Mouse (Mus musculus): ENCODE data around the gene Ascl4.
A peak's percentile ranks its signal among the peaks of the same experiment; 100 is the strongest.

Gene Ascl4

GRCm38 (mm10) chr10:85969894-85970620, 42.6 kb downstream of the Ascl4 start:
- no peak for DNase-seq

- no peak for DNase-seq
These were observed 44.3 kb downstream of the Ascl4 start for GRCm38 (mm10) chr10:85971826-85972225.

GRCm38 (mm10) chr10:85972915-85973314, 45.4 kb downstream of the Ascl4 start:
- DNase-seq: peak; percentile 16

GRCm38 (mm10) chr10:85989412-85990115, 62.1 kb downstream of the Ascl4 start:
- DNase-seq: no peak

- DNase-seq: no peak
These were observed 64.9 kb downstream of the Ascl4 start for GRCm38 (mm10) chr10:85992412-85992811.

- DNase-seq: no peak
These were observed 66.4 kb downstream of the Ascl4 start for GRCm38 (mm10) chr10:85993836-85994235.

- DNase-seq: no peak
These were observed 67.1 kb downstream of the Ascl4 start for GRCm38 (mm10) chr10:85994543-85995104.
